Mouse (Mus musculus) monocyte, adult 59 days (primary cell): ENCODE measurements around the gene Wnt11. TPM values are rescaled to one million over a fixed set of nuclear protein-coding genes. Genes with fewer than 3 reads are reported as not detected.

Experiments used
- total RNA-seq, 2 experiments: library from RNA; stranded (reverse); gene quantifications; one replicate each; pipeline ENCODE4 v1.2.4; 2023

The Wnt11 gene
- 10 to 100 TPM in 1 of 2 experiments, 1 to 10 TPM in 1; 8.1 to 12.6 TPM for total RNA-seq

DNA sequence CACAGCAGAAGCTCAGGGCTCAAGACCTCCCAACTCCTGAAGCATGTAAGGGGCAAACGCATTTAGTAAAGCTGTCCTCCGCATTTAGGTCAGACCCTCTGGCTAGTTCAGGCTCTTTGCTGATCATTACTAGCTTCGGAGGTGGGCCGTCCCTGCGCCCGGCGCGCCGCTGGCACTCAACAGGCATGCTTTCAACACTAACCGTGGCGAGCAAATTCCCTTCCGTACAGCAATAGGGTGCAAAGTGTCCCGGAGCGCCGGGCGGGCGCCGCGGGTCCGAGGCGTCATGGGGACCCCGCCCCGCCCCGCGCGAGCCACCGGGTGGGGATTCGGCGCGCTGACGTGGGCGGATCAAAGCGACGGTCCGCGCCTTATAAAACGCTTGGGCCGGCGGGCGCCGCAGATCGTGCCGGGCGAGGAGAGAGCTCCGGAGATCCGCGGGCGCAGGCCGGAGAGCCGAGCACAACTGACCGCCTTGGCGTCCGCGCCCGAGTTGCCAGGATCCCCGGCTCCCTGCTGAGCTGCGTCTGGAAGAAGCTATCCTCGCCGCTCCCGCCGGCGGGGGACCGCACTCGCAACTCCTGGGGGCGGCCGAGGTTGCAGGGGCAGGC, at the start of gene Wnt11:
Gene Wnt11, plus strand, starts transcription at position 402 of the 611 bp plus-strand sequence.

Other genes with a start within 250 kb of the Wnt11 start
- 10 to 100 TPM; 48.9 to 60.2 TPM for gene Emsy, start 178.3 kb upstream of the Wnt11 start, total RNA-seq
- 10 to 100 TPM; 23.6 to 29.8 TPM for gene Thap12, start 132.0 kb upstream of the Wnt11 start, total RNA-seq